Mouse (Mus musculus) embryonic fibroblast, embryonic 13.5 days (primary cell): ENCODE data around the gene Kcnk5. TPM values are rescaled to one million over a fixed set of nuclear protein-coding genes. Genes with fewer than 3 reads are reported as not detected.

Experiments used
- H3K27ac ChIP-seq: 2 replicates; pipeline ENCODE4 v1.5.1; 2012; ENCODE audit warnings: low read length, control low read depth, inconsistent platforms; ENCODE audit not compliant: insufficient read depth
- H3K4me1 ChIP-seq: 2 replicates; pipeline ENCODE4 v1.6.1; 2011; ENCODE audit warnings: low read length; ENCODE audit not compliant: control insufficient read depth, insufficient read depth
- H3K4me3 ChIP-seq: 2 replicates; pipeline ENCODE4 v1.5.1; 2011; ENCODE audit warnings: mild to moderate bottlenecking, control low read depth, low read length; ENCODE audit not compliant: insufficient read depth
- CTCF ChIP-seq: IDR thresholded peaks from 2 replicates; pipeline ENCODE4 v1.5.1; 2011; ENCODE audit warnings: mild to moderate bottlenecking, control low read depth, low read length, moderate library complexity, borderline replicate concordance; ENCODE audit not compliant: insufficient read depth
- POLR2A ChIP-seq: IDR thresholded peaks from 2 replicates; pipeline ENCODE4 v1.6.1; 2011; ENCODE audit warnings: low read depth, mild to moderate bottlenecking, control low read depth, low read length, moderate library complexity
- polyA plus RNA-seq: library from polyadenylated mRNA; stranded (reverse); fragments of >200 nt; gene quantifications from 2 replicates; pipeline ENCODE4 v1.2.4, GENCODE M21; 2011; ENCODE audit warnings: low read depth; ENCODE audit not compliant: missing spikeins, insufficient read length

The Kcnk5 gene
- polyA plus RNA-seq, 1 experiment = 0.40 TPM

DNA sequence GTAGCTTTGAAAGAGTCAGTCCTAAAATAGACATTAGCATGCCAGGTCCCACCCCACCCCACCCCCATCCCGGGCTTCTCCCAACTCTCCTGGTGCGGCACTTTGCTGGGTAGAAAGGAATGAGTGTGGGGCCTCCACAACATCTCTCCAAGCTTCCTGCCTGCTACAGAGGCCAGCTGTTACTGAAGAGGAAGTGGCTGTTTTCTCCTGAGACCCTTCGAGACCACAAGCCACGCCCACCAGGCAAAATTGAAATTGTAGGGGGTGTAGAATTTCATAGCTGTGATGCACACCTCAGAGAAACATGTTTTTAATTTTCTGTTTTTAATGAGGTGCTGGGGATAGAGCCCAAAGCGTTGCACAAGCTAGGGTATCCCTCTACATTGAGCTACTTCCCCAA, 60.7 kb downstream of the Kcnk5 start:
- H3K4me3 ChIP-seq = no peak overlapping the region
- no peak for TF ChIP-seq POLR2A
- H3K4me1 ChIP-seq = no peaks in the 10 kb centered on the region
- no peak overlapping the region for H3K27ac ChIP-seq

- Histone ChIP-seq H3K4me3 (no peak overlapping the region), H3K4me1 (no peaks in the 10 kb centered on the region), H3K27ac (no peak overlapping the region)
- TF ChIP-seq CTCF = no peak
- TF ChIP-seq POLR2A = no peak
Measured at GRCm38 (mm10) chr14:20120012-20120411, 61.6 kb downstream of the Kcnk5 start.

- TF ChIP-seq POLR2A = no peak
- TF ChIP-seq CTCF = no peak
- Histone ChIP-seq H3K4me3 (no peak overlapping the region), H3K4me1 (no peaks in the 10 kb centered on the region), H3K27ac (no peak overlapping the region)
Measured at GRCm38 (mm10) chr14:20116149-20116605, 65.4 kb downstream of the Kcnk5 start.

GRCm38 (mm10) chr14:20114951-20115350, 66.7 kb downstream of the Kcnk5 start:
- H3K27ac ChIP-seq = no peak overlapping the region
- no peak overlapping the region for H3K4me3 ChIP-seq
- no peak for TF ChIP-seq POLR2A
- no peak for TF ChIP-seq CTCF

DNA sequence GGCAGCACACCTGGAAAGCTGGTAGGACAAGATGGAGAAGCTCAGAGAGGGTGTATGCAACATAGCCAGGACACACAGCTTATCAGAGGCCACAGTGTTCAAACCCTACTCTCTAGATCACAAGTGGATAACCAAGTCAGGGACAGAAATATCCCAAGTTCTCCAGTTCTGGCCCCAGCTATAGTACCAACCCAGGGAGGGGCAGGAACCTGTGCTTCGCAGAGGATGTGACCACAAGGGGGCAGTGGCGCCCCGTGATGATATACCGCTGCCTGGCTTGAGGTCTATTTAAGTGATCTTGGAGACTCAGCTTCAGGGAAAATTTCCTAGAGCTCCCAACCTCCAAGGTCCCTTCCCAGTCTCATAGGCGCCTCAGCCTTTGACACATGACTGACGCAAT, 67.6 kb downstream of the Kcnk5 start:
- Histone ChIP-seq H3K4me1 (no peaks in the 10 kb centered on the region), H3K4me3 (no peak overlapping the region), H3K27ac (no peak overlapping the region)
- no peak for TF ChIP-seq POLR2A
- TF ChIP-seq CTCF = peak; percentile 90; the same call in 1 of the 2 replicates

More at GRCm38 (mm10) chr14:20114951-20115350, 66.7 kb downstream of the Kcnk5 start:
- no peaks in the 10 kb centered on the region for H3K4me1 ChIP-seq

GRCm38 (mm10) chr14:20113189-20113961, 68.2 kb downstream of the Kcnk5 start:
- H3K27ac ChIP-seq = no peak overlapping the region
- H3K4me3 ChIP-seq = no peak overlapping the region
- TF ChIP-seq CTCF (no peak), POLR2A (no peak)
- H3K4me1 ChIP-seq = no peaks in the 10 kb centered on the region

DNA sequence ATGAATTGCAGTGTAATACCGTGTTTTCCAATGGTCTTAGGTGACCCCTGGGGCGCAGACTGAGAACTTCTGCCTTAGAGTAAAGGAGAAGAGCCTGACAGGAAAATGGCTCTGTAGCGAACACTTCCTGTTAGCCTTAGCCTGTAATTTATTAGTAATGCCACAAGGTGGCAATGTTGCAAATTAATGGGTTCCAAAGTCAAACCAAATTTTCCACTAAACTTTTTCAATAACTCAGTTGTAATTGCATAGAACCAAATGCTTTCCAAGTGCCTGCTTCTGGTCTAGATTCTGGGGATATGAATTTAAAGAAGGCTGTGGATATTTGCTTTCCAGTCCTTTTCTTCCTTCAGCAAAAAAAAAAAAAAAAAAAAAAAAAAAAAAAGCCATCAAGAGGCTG, 69.4 kb downstream of the Kcnk5 start:
- Histone ChIP-seq H3K4me3 (no peak overlapping the region), H3K27ac (no peak overlapping the region), H3K4me1 (no peaks in the 10 kb centered on the region)
- TF ChIP-seq POLR2A (no peak), CTCF (no peak)

DNA sequence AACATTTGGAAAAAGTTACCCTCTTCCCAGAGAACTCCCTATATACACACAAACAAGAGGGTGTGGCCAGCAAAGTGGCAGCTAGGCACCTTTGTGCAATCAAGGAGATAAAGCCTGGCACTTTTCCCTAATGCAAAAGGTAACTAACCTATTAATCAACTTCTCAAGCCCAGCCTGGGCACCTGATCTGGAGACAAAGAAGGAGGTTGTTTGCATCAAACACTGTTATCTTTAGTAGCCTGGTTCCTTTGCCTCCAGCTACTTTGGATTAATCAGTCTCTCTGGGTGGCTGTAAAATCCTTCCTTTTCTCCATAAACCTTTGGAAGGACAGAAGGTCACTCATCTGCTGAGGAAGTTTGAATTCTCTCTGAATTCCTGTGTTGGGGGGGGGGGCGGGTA, 70.7 kb downstream of the Kcnk5 start:
- no peak for TF ChIP-seq POLR2A
- TF ChIP-seq CTCF = no peak
- Histone ChIP-seq H3K4me3 (no peak overlapping the region), H3K4me1 (no peaks in the 10 kb centered on the region), H3K27ac (no peak overlapping the region)

DNA sequence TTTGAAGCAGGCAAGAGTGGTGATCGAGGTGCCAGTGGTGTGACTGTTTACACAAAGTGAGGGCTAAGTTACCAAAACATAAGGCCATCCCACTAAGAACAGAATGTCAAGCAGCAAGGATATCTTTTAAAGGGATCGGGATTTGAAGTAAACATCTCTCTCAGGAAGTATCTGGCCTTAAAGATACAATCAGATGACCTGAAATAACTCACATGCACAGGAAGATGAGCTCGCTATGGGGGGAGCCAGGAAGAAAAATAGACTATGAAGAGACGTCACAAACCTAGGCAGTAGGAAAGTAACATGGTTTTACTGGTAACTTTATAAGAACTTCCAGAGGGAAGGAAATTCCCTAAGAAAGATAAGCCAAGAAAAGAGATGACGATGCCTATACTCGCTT, 75.3 kb downstream of the Kcnk5 start:
- Histone ChIP-seq H3K4me3 (no peak overlapping the region), H3K27ac (no peak overlapping the region), H3K4me1 (no peaks in the 10 kb centered on the region)
- no peak for TF ChIP-seq POLR2A
- no peak for TF ChIP-seq CTCF

GRCm38 (mm10) chr14:20103207-20103606, 78.4 kb downstream of the Kcnk5 start:
- H3K4me1 ChIP-seq = no peaks in the 10 kb centered on the region
- no peak overlapping the region for H3K27ac ChIP-seq
- TF ChIP-seq POLR2A = no peak
- no peak for TF ChIP-seq CTCF
- no peak overlapping the region for H3K4me3 ChIP-seq

GRCm38 (mm10) chr14:20098061-20098460, 83.5 kb downstream of the Kcnk5 start:
- TF ChIP-seq POLR2A (no peak), CTCF (no peak)
- Histone ChIP-seq H3K4me3 (no peak overlapping the region), H3K4me1 (no peaks in the 10 kb centered on the region), H3K27ac (no peak overlapping the region)
